Mouse (Mus musculus) MEL (cell line): ENCODE data around the gene Vti1a. TPM values are rescaled to one million over a fixed set of nuclear protein-coding genes. Genes with fewer than 3 reads are reported as not detected.

ENCODE experiments used
- DNase-seq: peaks from one replicate; pipeline ENCODE4 v3.0.0; 2011; ENCODE audit warnings: low read depth, low spot score
- H3K27ac ChIP-seq: 2 replicates; pipeline ENCODE4 v1.5.1; 2012; ENCODE audit warnings: low read depth, mild to moderate bottlenecking, control low read depth, low read length, moderate library complexity; ENCODE audit not compliant: control insufficient read depth
- H3K27me3 ChIP-seq, 2 experiments: fragments of 150-350 bp in 1 of 2; sonication (generic) in 1 of 2; 2 replicates each; pipeline ENCODE4 v1.6.1; 2012; ENCODE audit warnings: low read length in 2 of 2, mild to moderate bottlenecking in 2 of 2, improper control_type of control experiment in 1 of 2, moderate library complexity in 1 of 2; ENCODE audit not compliant: insufficient read depth in 2 of 2, control insufficient read depth in 1 of 2
- H3K36me3 ChIP-seq, 2 experiments: 2 replicates each; pipeline ENCODE4 v1.6.1; 2012 to 2014; ENCODE audit warnings: low read length in 2 of 2, improper control_type of control experiment in 1 of 2, inconsistent platforms in 1 of 2, mild to moderate bottlenecking in 1 of 2; ENCODE audit not compliant: insufficient read depth in 2 of 2, control insufficient read depth in 1 of 2
- H3K4me1 ChIP-seq, 2 experiments: fragments of 150-350 bp in 1 of 2; sonication (generic) in 1 of 2; 2 replicates each; pipeline ENCODE4 v1.6.1; 2012; ENCODE audit warnings: low read length in 2 of 2, improper control_type of control experiment in 1 of 2, mild to moderate bottlenecking in 1 of 2; ENCODE audit not compliant: insufficient read depth in 2 of 2, control insufficient read depth in 1 of 2
- H3K4me3 ChIP-seq, 2 experiments: fragments of 150-350 bp in 1 of 2; sonication (generic) in 1 of 2; 2 replicates each; pipeline ENCODE4 v1.5.1; 2012; ENCODE audit warnings: low read depth in 2 of 2, low read length in 2 of 2, mild to moderate bottlenecking in 2 of 2, moderate library complexity in 2 of 2, control low read depth in 1 of 2, improper control_type of control experiment in 1 of 2; ENCODE audit not compliant: control insufficient read depth in 1 of 2, insufficient read depth in 1 of 2
- H3K79me2 ChIP-seq: 2 replicates; pipeline ENCODE4 v1.6.1; 2012; ENCODE audit warnings: mild to moderate bottlenecking, low read length, moderate library complexity; ENCODE audit not compliant: control insufficient read depth, poor library complexity, insufficient read depth
- H3K9ac ChIP-seq: 2 replicates; pipeline ENCODE4 v1.6.1; 2012; ENCODE audit warnings: low read depth, mild to moderate bottlenecking, control low read depth, low read length, moderate library complexity; ENCODE audit not compliant: control insufficient read depth, poor library complexity, severe bottlenecking
- H3K9me3 ChIP-seq: fragments of 150-350 bp; sonication (generic); replicated peaks from 2 replicates; pipeline ENCODE4 v1.6.1; 2012; ENCODE audit warnings: mild to moderate bottlenecking, low read length, improper control_type of control experiment, moderate library complexity; ENCODE audit not compliant: insufficient read depth
- CHD1 ChIP-seq: IDR thresholded peaks from 2 replicates; pipeline ENCODE4 v1.6.1; 2012; ENCODE audit warnings: low read depth, mild to moderate bottlenecking, inconsistent platforms, low read length, improper control_type of control experiment
- ELF1 ChIP-seq: IDR thresholded peaks from 2 replicates; pipeline ENCODE4 v1.6.1; 2014; ENCODE audit warnings: low read depth, mild to moderate bottlenecking, inconsistent platforms, low read length, improper control_type of control experiment, moderate library complexity
- EP300 ChIP-seq, 2 experiments: IDR thresholded peaks; 2 replicates each; pipeline ENCODE4 v1.6.1; 2011; ENCODE audit warnings: improper control_type of control experiment in 2 of 2, low read length in 2 of 2, low read depth in 1 of 2, mild to moderate bottlenecking in 1 of 2
- ETS1 ChIP-seq: IDR thresholded peaks from 2 replicates; pipeline ENCODE4 v1.6.1; 2012; ENCODE audit warnings: low read depth, mild to moderate bottlenecking, inconsistent platforms, low read length, improper control_type of control experiment, moderate library complexity
- GATA1 ChIP-seq: IDR thresholded peaks from 2 replicates; pipeline ENCODE4 v1.6.1; 2011; ENCODE audit warnings: low read depth, low read length, improper control_type of control experiment
- HCFC1 ChIP-seq: IDR thresholded peaks from 2 replicates; pipeline ENCODE4 v1.6.1; 2012; ENCODE audit warnings: low read depth, mild to moderate bottlenecking, inconsistent platforms, low read length, improper control_type of control experiment, moderate library complexity
- KAT2A ChIP-seq: conservative IDR thresholded peaks from 2 replicates; pipeline ENCODE4 v1.6.1; 2012; ENCODE audit warnings: low read depth, low read length, improper control_type of control experiment, inconsistent platforms
- MAX ChIP-seq: IDR thresholded peaks from 2 replicates; pipeline ENCODE4 v1.6.1; 2011; ENCODE audit warnings: low read length, improper control_type of control experiment
- MAZ ChIP-seq: IDR thresholded peaks from 2 replicates; pipeline ENCODE4 v1.6.1; 2012; ENCODE audit warnings: low read depth, mild to moderate bottlenecking, inconsistent platforms, low read length, improper control_type of control experiment
- NRF1 ChIP-seq: IDR thresholded peaks from 2 replicates; pipeline ENCODE4 v1.6.1; 2014; ENCODE audit warnings: low read depth, mild to moderate bottlenecking, inconsistent platforms, low read length, improper control_type of control experiment, moderate library complexity; ENCODE audit not compliant: poor library complexity, insufficient read depth, severe bottlenecking
- POLR2AphosphoS2 ChIP-seq: IDR thresholded peaks from 2 replicates; pipeline ENCODE4 v1.6.1; 2011; ENCODE audit warnings: low read length, improper control_type of control experiment
- SIN3A ChIP-seq: IDR thresholded peaks from 2 replicates; pipeline ENCODE4 v1.6.1; 2012; ENCODE audit warnings: low read length, improper control_type of control experiment, inconsistent platforms
- TAL1 ChIP-seq: IDR thresholded peaks from 2 replicates; pipeline ENCODE4 v1.6.1; 2012; ENCODE audit warnings: mild to moderate bottlenecking, inconsistent platforms, low read length, moderate library complexity, mixed read lengths
- USF1 ChIP-seq: IDR thresholded peaks from 2 replicates; pipeline ENCODE4 v1.6.1; 2014; ENCODE audit warnings: low read depth, mild to moderate bottlenecking, inconsistent platforms, low read length, improper control_type of control experiment, moderate library complexity
- ZC3H11A ChIP-seq: IDR thresholded peaks from 2 replicates; pipeline ENCODE4 v1.6.1; 2012; ENCODE audit warnings: low read depth, mild to moderate bottlenecking, inconsistent platforms, low read length, improper control_type of control experiment
- ZKSCAN1 ChIP-seq: IDR thresholded peaks from 2 replicates; pipeline ENCODE4 v1.6.1; 2012; ENCODE audit warnings: low read depth, mild to moderate bottlenecking, inconsistent platforms, low read length, improper control_type of control experiment, moderate library complexity
- polyA plus RNA-seq, 2 experiments: library from polyadenylated mRNA; stranded (reverse) in 1 of 2; unstranded in 1 of 2; fragments of >175 nt in 1 of 2; fragments of >200 nt in 1 of 2; gene quantifications; 2 replicates each; pipeline versions ENCODE4 v1.2.1 to v1.2.4; 2012; ENCODE audit warnings: low replicate concordance in 2 of 2, low read depth in 1 of 2; ENCODE audit not compliant: insufficient read length in 2 of 2, insufficient read depth in 1 of 2, missing spikeins in 1 of 2
- total RNA-seq: library from RNA; depleted of rRNA; stranded (reverse); fragments of 300-350 nt; gene quantifications from 2 replicates; pipeline ENCODE4 v1.2.3, GENCODE M21; 2012

Vti1a gene
- total and polyA plus RNA-seq, 3 experiments: 37.2 to 119 (median 42.8) TPM

GRCm38 (mm10) chr19:55577306-55578042 is 261.4 kb downstream of the Vti1a start:
- Histone ChIP-seq H3K9me3 (no peaks in the 10 kb centered on the region), H3K27me3 (no peaks in the 10 kb centered on the region), H3K79me2 (no peaks in the 10 kb centered on the region), H3K4me1 (peaks cover 0 to 17% of the 10 kb centered on the region in 2 experiments; a peak in 3 of 4 replicates), H3K36me3 (peaks cover 0 to 13% of the 10 kb centered on the region in 2 experiments; a peak in 2 of 4 replicates)
- TF ChIP-seq TAL1 (peak; percentile 57), MAZ (no peak), ELF1 (no peak), EP300 (IDR thresholded peaks at IDR 0.05; ENCODE audit: low read depth in 1 of 2, low read length in 2 of 2) (peak in 1 of 2 experiments; percentile 22; a peak in 1 of 4 replicates), GATA1 (no peak), HCFC1 (no peak), CHD1 (no peak)
- TF ChIP-seq, all 39 proteins: peak for 2
- Histone ChIP-seq H3K27ac (no peak overlapping the region), H3K9ac (no peak overlapping the region), H3K4me3 (no peak overlapping the region)
- DNase-seq: peak; percentile 50

DNA sequence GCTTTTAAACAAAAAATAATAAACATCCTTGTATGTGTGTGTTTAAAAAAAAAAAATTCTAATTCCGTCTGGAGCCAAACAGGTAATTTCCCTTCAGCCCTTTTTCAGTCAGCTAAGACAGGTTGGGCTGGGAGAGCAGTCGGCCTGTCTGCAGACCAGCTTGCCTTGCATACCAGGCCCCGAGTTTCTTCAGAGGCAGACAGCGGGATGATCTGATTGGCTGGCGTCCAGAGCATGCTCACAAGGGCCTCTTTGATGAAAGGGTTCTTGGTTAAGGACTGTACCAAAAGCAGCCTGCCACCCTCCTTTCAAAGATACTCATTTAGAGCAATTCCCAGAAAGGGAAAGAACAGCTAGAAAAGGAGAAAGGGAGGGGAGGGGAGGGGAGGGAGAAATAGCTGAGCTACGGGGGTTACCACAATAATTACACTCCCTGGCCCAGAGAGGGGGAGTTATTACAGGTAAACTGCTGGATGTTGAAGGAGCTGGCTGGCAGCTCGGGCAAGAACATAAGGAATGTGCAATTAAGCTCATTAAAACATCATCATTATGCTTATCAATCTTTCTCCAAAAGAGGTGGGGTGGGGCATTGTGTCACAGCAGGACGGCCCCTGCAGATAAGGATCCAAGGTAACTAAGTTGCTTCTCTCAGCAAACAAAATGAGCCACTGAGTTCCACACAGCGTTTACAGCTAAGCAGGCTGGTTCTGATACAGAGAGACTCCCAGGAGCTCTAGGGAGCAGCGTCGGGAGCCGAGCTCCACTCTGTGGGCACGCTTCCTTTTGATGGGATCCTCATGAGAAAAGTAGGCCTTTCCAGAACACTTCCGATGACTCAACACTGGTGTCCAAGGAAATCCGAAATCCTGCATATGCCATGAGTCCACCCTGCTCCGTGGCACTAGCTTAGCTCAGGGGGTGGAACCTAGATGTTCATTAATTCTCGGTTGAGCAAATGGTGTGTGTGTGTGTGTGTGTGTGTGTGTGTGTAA is 262.3 kb downstream of the Vti1a start:
- peak; percentile 72 for TF ChIP-seq NRF1
- no peak for TF ChIP-seq POLR2AphosphoS2
- no peak for TF ChIP-seq TAL1
- TF ChIP-seq GATA1: peak; percentile 38; the same call in 1 of the 2 replicates
- peak; percentile 24; the same call in 1 of the 2 replicates for TF ChIP-seq HCFC1
- H3K36me3 ChIP-seq: peaks cover 0 to 13% of the 10 kb centered on the region in 2 experiments; a peak in 2 of 4 replicates
- no peak overlapping the region for H3K9ac ChIP-seq
- H3K79me2 ChIP-seq: no peaks in the 10 kb centered on the region
- H3K4me1 ChIP-seq: peaks cover 0 to 17% of the 10 kb centered on the region in 2 experiments; a peak in 3 of 4 replicates
- H3K9me3 ChIP-seq: no peaks in the 10 kb centered on the region
- H3K4me3 ChIP-seq: no peak overlapping the region
- peak; percentile 71 for DNase-seq
- no peaks in the 10 kb centered on the region for H3K27me3 ChIP-seq
- no peak overlapping the region for H3K27ac ChIP-seq

DNA sequence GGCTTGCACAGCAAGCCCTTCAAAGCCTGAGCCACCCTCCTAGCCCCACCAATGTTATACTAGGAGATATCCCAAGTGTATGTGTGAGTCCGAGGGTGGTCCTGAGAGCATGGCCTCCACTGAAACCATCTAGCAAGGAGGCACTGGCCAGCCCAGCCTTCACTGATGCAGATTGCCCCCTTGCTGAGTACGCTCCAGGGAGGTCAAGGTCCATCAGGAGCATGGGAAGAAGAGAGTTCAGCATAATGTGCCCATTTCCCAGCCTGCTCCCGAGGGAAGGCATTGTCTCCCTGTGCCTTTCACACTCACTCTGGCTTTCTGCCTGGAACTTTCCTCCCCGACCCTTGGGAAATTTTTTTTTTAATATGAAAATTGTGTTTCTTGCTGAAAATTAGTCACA is 263.2 kb downstream of the Vti1a start:
- TF ChIP-seq ZKSCAN1 (no peak), MAZ (no peak), ZC3H11A (no peak), MAX (no peak), KAT2A (no peak), EP300 (IDR thresholded peaks at IDR 0.05; ENCODE audit: low read depth in 1 of 2, low read length in 2 of 2) (no peak), SIN3A (no peak), ETS1 (no peak), USF1 (no peak)
- TF ChIP-seq, all 39 proteins: peak for 0
- Histone ChIP-seq H3K4me3 (no peak overlapping the region), H3K27me3 (no peaks in the 10 kb centered on the region), H3K27ac (no peak overlapping the region), H3K9me3 (no peaks in the 10 kb centered on the region), H3K9ac (no peak overlapping the region), H3K79me2 (no peaks in the 10 kb centered on the region), H3K4me1 (peaks cover 0 to 17% of the 10 kb centered on the region in 2 experiments; a peak in 3 of 4 replicates), H3K36me3 (peaks cover 0 to 13% of the 10 kb centered on the region in 2 experiments; a peak in 2 of 4 replicates)
- DNase-seq: no peak
